ENCODE assay signal across 8 mouse cellular contexts in the genomic region with DNA sequence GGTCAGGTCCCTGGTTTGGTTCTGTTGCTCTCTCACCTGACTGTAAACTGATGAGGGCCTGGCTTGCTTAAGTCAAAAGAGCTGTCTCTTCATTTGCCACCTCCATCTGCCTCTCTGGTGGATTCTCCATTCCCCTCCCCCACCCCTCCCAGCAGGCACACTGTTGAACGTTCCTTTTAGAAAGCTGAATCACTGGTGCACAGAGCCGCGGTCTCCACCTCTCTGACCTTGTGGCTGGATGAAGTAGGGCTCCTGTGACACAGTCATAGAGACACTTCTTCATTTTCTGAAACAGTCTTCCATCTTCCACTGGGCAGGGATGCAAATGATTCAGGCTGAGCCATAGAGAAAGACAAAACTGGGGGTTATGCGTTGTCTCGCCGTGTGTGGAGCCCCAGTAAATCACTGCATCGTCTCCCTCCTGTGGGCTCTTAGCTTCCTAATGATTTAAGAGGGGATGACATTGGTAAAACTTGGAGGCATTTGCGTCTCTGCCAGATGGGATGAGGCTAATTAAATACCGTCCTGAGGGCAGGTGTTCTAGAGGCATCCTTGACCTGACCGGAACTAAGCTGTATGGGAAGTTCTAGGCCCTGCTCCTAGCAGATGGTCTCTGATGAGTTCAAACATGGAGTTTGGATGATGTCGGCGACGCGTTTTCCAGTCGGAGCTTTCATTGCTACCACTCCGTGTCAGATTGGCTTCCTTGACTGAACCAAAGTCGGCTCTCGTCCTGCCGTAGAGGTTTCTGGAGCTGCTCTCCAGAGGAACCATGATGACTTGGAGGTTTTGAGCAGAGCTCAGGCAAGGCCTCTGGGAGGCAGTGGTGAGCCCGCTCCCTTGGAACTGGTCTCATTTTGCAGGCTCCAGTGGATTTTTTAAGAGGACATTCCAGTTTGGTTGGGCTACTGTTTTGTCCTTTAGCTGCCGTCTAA. TPM values are rescaled to one million over a fixed set of nuclear protein-coding genes. Genes with fewer than 3 reads are reported as not detected.
DNase-seq lines count a peak whose midpoint lies in the region; ATAC-seq and TF ChIP-seq lines count a peak whose summit lies in the region.

No protein-coding gene starts in this region.

- no peaks in the 10 kb centered on the region for H3K27me3 ChIP-seq in forebrain, postnatal 0 days (ENCODE audit: insufficient read depth, low read length)
- no peaks in the 10 kb centered on the region for H3K27me3 ChIP-seq in neural tube, embryonic 12.5 days (replicated peaks)

- ATAC-seq in forebrain, postnatal 0 days, result no peak
- ATAC-seq in neural tube, embryonic 12.5 days (ENCODE audit: low FRiP score, low read depth), result no peak

- H3K36me3 ChIP-seq in forebrain, postnatal 0 days (ENCODE audit: insufficient read depth), result peaks cover 24% of the 10 kb centered on the region
- H3K36me3 ChIP-seq in neural tube, embryonic 12.5 days, result peaks cover 25% of the 10 kb centered on the region

- TF ChIP-seq POLR2A in lung, adult 2 months (IDR thresholded peaks at IDR 0.05; ENCODE audit: borderline replicate concordance, extremely low read depth, low read depth, low read length), result no peak

- peak; percentile 53 for DNase-seq in adrenal gland, adult 2 months
- DNase-seq in adrenal gland, postnatal 4 days (ENCODE audit: low spot score in 2 of 2), result no peak
- DNase-seq in lung, adult 2 months, result no peak
- no peak for DNase-seq in lung, postnatal 10 days
- DNase-seq in forebrain, postnatal 0 days, result peak; percentile 55
- DNase-seq in urinary bladder, adult 2 months (ENCODE audit: low spot score), result no peak
- no peak for DNase-seq in spleen, postnatal 10 days (ENCODE audit: low spot score in 2 of 2)

- H3K9me3 ChIP-seq in forebrain, postnatal 0 days (ENCODE audit: low read length), result no peaks in the 10 kb centered on the region
- no peaks in the 10 kb centered on the region for H3K9me3 ChIP-seq in neural tube, embryonic 12.5 days

- no peak overlapping the region for H3K27ac ChIP-seq in forebrain, postnatal 0 days (ENCODE audit: low read depth, low read length)
- no peak overlapping the region for H3K27ac ChIP-seq in neural tube, embryonic 12.5 days

- H3K4me1 ChIP-seq in lung, adult 2 months (ENCODE audit: control insufficient read depth, insufficient read depth, low read length), result no peaks in the 10 kb centered on the region; the same call in 1 of the 2 replicates
- H3K4me1 ChIP-seq in forebrain, postnatal 0 days (ENCODE audit: insufficient read depth), result peaks cover 10% of the 10 kb centered on the region; the same call in 1 of the 2 replicates
- peaks cover 30% of the 10 kb centered on the region for H3K4me1 ChIP-seq in neural tube, embryonic 12.5 days

- no peak overlapping the region for H3K4me3 ChIP-seq in lung, adult 2 months (replicated peaks; ENCODE audit: extremely low read depth, low read depth, low read length)
- peak overlapping the region; percentile 94 for H3K4me3 ChIP-seq in forebrain, postnatal 0 days (ENCODE audit: low read depth, low read length)
- H3K4me3 ChIP-seq in neural tube, embryonic 12.5 days, result peak overlapping the region; percentile 69

- WGBS in lung, adult 2 months, result 81% methylated on average over 21 of the region's 21 CpGs
- 52% methylated on average over 21 of the region's 21 CpGs for WGBS in forebrain, postnatal 0 days
- 59% methylated on average over 21 of the region's 21 CpGs for WGBS in neural tube, embryonic 12.5 days

- 0 out of 2 replicates have a peak, but pooled peaks have one; percentile 4 for TF ChIP-seq CTCF in lung, adult 2 months (IDR thresholded peaks at IDR 0.05; ENCODE audit: insufficient read depth, low read length)
- peak; percentile 65 for TF ChIP-seq CTCF in forebrain, postnatal 0 days (IDR thresholded peaks at IDR 0.05; ENCODE audit: low read depth)

- H3K9ac ChIP-seq in forebrain, postnatal 0 days, result peak overlapping the region; percentile 91
- 0 out of 2 replicates have a peak overlapping the region, but pooled peaks have one; percentile 73 for H3K9ac ChIP-seq in neural tube, embryonic 12.5 days

- peak overlapping the region; percentile 73 for H3K4me2 ChIP-seq in forebrain, postnatal 0 days (ENCODE audit: low read depth)
- peak overlapping the region; percentile 83 for H3K4me2 ChIP-seq in neural tube, embryonic 12.5 days (replicated peaks)

RNA-seq across cellular contexts. Expression of a gene that starts 1.8 kb away (rescaled TPM):
- total RNA-seq in adrenal gland, adult 2 months (2021), result 100 to 1,000 TPM in 1 of 2 experiments, 10 to 100 TPM in 1; 40.7 to 129 TPM
- 85.0 and 128 TPM in 2 replicates for polyA plus RNA-seq in adrenal gland, adult 2 months (2012; rRNA removed)
- total RNA-seq in adrenal gland, postnatal 4 days (2021), result 100 to 1,000 TPM; 219 to 249 TPM
- polyA plus RNA-seq in lung, adult 2 months (2012; rRNA removed), result 8.0 and 9.3 TPM in 2 replicates
- 1,756 and 1,892 TPM in 2 replicates for total RNA-seq in forebrain, postnatal 0 days (2014; rRNA removed)
- 1,681 and 1,809 TPM in 2 replicates for polyA plus RNA-seq in forebrain, postnatal 0 days (2015; fragmentation: Nextera tagmentation; extraction: Ambion mirVana)
- 696 and 765 TPM in 2 replicates for polyA plus RNA-seq in neural tube, embryonic 12.5 days (2016; fragmentation: Nextera tagmentation; extraction: Ambion mirVana)
- polyA plus RNA-seq in urinary bladder, adult 2 months (2012; rRNA removed), result 466 and 720 TPM in 2 replicates

RNA-seq across cellular contexts. Expression of a gene that starts 59.1 kb away (rescaled TPM):
- 10 to 100 TPM; 58.3 to 76.7 TPM for total RNA-seq in adrenal gland, adult 2 months (2021)
- polyA plus RNA-seq in adrenal gland, adult 2 months (2012; rRNA removed), result 8.4 and 20.0 TPM in 2 replicates
- total RNA-seq in adrenal gland, postnatal 4 days (2021), result 10 to 100 TPM; 69.4 to 79.6 TPM
- polyA plus RNA-seq in lung, adult 2 months (2012; rRNA removed), result 11.7 and 24.6 TPM in 2 replicates
- total RNA-seq in forebrain, postnatal 0 days (2014; rRNA removed), result 54.5 and 64.6 TPM in 2 replicates
- 56.2 and 77.2 TPM in 2 replicates for polyA plus RNA-seq in forebrain, postnatal 0 days (2015; fragmentation: Nextera tagmentation; extraction: Ambion mirVana)
- 80.5 and 88.5 TPM in 2 replicates for polyA plus RNA-seq in neural tube, embryonic 12.5 days (2016; fragmentation: Nextera tagmentation; extraction: Ambion mirVana)
- polyA plus RNA-seq in urinary bladder, adult 2 months (2012; rRNA removed), result 12.3 and 21.0 TPM in 2 replicates

Comparison
In these comparisons a context has a peak if more than half of its experiments do, and no peak if none do; other contexts are left out.
1. DNase-seq: peak in adrenal gland, adult 2 months (single experiment) and forebrain, postnatal 0 days (single experiment); none in adrenal gland, postnatal 4 days (0 of 2), lung, adult 2 months (single experiment), lung, postnatal 10 days (single experiment), urinary bladder, adult 2 months (single experiment) and spleen, postnatal 10 days (0 of 2).